Mouse (Mus musculus): Measurements from ENCODE around the gene Gbx1.

DNA sequence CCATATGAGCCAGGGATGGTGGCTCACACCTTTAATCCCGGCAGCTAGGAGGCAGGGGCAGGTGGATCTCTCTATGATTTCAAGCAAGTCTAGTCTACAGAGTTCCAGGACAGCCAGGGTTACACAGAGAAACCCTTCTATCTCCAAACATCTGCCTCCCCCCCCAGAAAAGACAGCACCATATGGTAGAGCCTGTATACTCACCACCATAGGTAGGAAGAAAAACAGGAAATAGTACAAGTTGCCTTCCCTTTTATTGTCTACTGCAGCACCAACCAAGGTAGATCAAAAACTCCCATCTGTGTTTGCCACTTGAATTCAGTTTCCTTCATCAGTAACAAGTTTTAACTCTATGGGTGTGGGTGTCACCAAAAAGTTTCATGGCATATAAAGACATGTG is 48.9 kb upstream of the Gbx1 start:
- TF ChIP-seq EP300 (IDR thresholded peaks at IDR 0.05; ENCODE audit: low read depth) (no peak), CTCF (IDR thresholded peaks at IDR 0.05; ENCODE audit: low read depth) (no peak)
